Mouse (Mus musculus): ENCODE measurements around the gene Slc9a3r2. TPM values are rescaled to one million over a fixed set of nuclear protein-coding genes. Genes with fewer than 3 reads are reported as not detected.

Gene Slc9a3r2
- total RNA-seq, 1 experiment: 22.7 TPM

DNA sequence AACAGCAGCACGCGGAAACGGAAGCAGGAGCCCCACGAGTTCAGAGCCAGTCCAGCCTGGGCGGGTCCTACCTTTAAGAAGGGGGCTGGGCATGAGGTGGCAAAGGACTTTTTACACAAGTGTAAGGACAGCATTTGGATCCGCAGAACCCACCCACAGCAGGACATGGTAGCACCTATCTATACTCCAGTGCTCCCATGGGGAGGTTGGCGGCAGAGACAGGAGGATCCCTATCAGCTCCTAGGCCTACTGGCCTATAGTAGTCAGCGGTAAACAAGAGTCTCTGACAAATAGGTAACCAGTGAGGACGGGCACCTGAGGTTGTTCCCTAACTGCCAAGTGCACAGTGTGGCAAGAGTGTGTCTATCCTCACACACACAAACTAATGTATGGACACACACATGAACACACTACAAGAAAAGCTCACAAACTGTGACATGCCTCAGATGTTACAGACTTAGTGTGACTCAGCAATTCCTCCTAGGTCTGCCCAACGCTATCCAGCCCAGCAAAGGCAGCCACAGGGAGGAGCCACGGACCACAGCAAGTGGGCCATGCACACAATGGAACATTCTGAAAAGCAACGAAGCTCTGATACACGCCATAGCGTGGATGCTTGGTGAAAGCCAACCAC is 32.4 kb downstream of the Slc9a3r2 start:
- Histone ChIP-seq H3K4me1 (ENCODE audit: control insufficient read depth in 2 of 2, insufficient read depth in 2 of 2, low read length in 2 of 2, poor library complexity in 1 of 2) (peaks cover 4 to 9% of the 10 kb centered on the region in 2 experiments; a peak in 1 of 4 replicates), H3K27ac (ENCODE audit: insufficient read depth, low read depth, low read length, poor library complexity, severe bottlenecking) (peak overlapping the region; percentile 38; the same call in 1 of the 2 replicates), H3K9me3 (ENCODE audit: control insufficient read depth, insufficient read depth, low read depth, low read length) (no peaks in the 10 kb centered on the region), H3K9ac (ENCODE audit: insufficient read depth, low read depth, low read length, poor library complexity, severe bottlenecking) (peak overlapping the region; percentile 41; the same call in 1 of the 2 replicates), H3K4me3 (ENCODE audit: insufficient read depth in 1 of 2, low read depth in 1 of 2, low read length in 2 of 2, poor library complexity in 1 of 2, severe bottlenecking in 1 of 2) (no peak overlapping the region), H3K36me3 (ENCODE audit: control insufficient read depth, insufficient read depth, low read length, poor library complexity, severe bottlenecking) (peaks cover 62% of the 10 kb centered on the region)
- TF ChIP-seq CHD2 (IDR thresholded peaks at IDR 0.05; ENCODE audit: low read depth, low read length) (no peak), MAFK (IDR thresholded peaks at IDR 0.05; ENCODE audit: insufficient read depth, low read depth, low read length) (peak; percentile 78)
- DNase-seq (ENCODE audit: low read depth, low spot score): no peak
- in situ Hi-C loops (cut with MboI; ENCODE audit: low sequenced_read_pairs in 2 of 2, unreplicated experiment in 2 of 2): no loop called here

DNA sequence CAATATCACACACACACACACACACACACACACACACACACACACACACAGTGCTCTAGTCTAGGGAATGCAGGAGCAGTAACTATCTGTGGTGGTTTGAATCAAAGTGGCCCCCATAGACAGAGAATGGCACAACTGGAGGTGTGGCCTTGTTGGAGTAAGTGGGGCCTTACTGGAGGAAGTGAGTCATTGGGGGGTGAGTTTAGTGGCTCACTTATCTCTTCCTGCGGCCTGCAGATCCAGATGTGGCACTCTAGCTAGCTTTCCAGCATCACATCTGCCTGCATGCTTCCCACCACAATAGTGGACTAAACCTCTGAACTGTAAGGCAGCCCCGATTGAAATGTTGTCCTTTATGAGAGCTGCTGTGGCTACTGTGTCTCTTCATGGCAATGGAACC is 39.4 kb downstream of the Slc9a3r2 start:
- Histone ChIP-seq H3K36me3 (ENCODE audit: control insufficient read depth, insufficient read depth, low read length, poor library complexity, severe bottlenecking) (peaks cover 58% of the 10 kb centered on the region), H3K4me1 (ENCODE audit: control insufficient read depth in 2 of 2, insufficient read depth in 2 of 2, low read length in 2 of 2, poor library complexity in 1 of 2) (peaks cover 0 to 3% of the 10 kb centered on the region in 2 experiments; a peak in 1 of 4 replicates), H3K9ac (ENCODE audit: insufficient read depth, low read depth, low read length, poor library complexity, severe bottlenecking) (no peak overlapping the region), H3K4me3 (ENCODE audit: insufficient read depth in 1 of 2, low read depth in 1 of 2, low read length in 2 of 2, poor library complexity in 1 of 2, severe bottlenecking in 1 of 2) (no peak overlapping the region), H3K27ac (ENCODE audit: insufficient read depth, low read depth, low read length, poor library complexity, severe bottlenecking) (no peak overlapping the region), H3K9me3 (ENCODE audit: control insufficient read depth, insufficient read depth, low read depth, low read length) (no peaks in the 10 kb centered on the region)
- DNase-seq (ENCODE audit: low read depth, low spot score): no peak
- TF ChIP-seq HCFC1 (IDR thresholded peaks at IDR 0.05; ENCODE audit: borderline replicate concordance, insufficient read depth, low read length): no peak
- no peak for TF ChIP-seq ZNF384 (IDR thresholded peaks at IDR 0.05; ENCODE audit: low read depth, low read length)
- TF ChIP-seq CHD2 (IDR thresholded peaks at IDR 0.05; ENCODE audit: low read depth, low read length): no peak
- TF ChIP-seq MAFK (IDR thresholded peaks at IDR 0.05; ENCODE audit: insufficient read depth, low read depth, low read length): no peak
- no peak for TF ChIP-seq ZC3H11A (IDR thresholded peaks at IDR 0.05; ENCODE audit: borderline replicate concordance, low read depth, low read length)
- in situ Hi-C loops (cut with MboI; ENCODE audit: low sequenced_read_pairs in 2 of 2, unreplicated experiment in 2 of 2): no loop called here

DNA sequence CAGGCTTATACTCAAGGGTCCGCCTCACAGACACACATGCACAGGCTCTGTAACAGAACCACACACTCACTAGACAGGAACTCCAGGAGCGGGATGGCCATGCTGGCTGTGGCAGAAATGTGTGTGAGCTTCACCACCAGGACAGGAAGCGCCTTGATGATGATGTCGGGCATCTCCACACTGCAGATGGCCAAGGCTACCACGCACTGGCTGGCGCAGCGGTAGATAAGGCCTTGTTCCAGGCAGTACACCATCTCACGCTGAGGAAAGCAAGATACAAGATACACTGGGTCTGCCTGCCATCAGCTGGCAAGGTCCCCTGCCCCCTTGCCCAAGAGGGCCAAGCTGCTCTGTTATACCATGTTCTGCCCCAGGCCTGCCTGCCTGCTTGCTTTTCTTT is 41.3 kb downstream of the Slc9a3r2 start:
- peaks cover 51% of the 10 kb centered on the region for H3K36me3 ChIP-seq (ENCODE audit: control insufficient read depth, insufficient read depth, low read length, poor library complexity, severe bottlenecking)
- H3K9me3 ChIP-seq (ENCODE audit: control insufficient read depth, insufficient read depth, low read depth, low read length): no peaks in the 10 kb centered on the region
- H3K4me3 ChIP-seq (ENCODE audit: insufficient read depth in 1 of 2, low read depth in 1 of 2, low read length in 2 of 2, poor library complexity in 1 of 2, severe bottlenecking in 1 of 2): no peak overlapping the region
- H3K4me1 ChIP-seq (ENCODE audit: control insufficient read depth in 2 of 2, insufficient read depth in 2 of 2, low read length in 2 of 2, poor library complexity in 1 of 2): peaks cover 0 to 6% of the 10 kb centered on the region in 2 experiments; a peak in 2 of 4 replicates
- H3K27ac ChIP-seq (ENCODE audit: insufficient read depth, low read depth, low read length, poor library complexity, severe bottlenecking): no peak overlapping the region
- in situ Hi-C loops (cut with MboI; ENCODE audit: low sequenced_read_pairs in 2 of 2, unreplicated experiment in 2 of 2): no loop called here
- no peak for DNase-seq (ENCODE audit: low read depth, low spot score)
- H3K9ac ChIP-seq (ENCODE audit: insufficient read depth, low read depth, low read length, poor library complexity, severe bottlenecking): no peak overlapping the region
- no peak for TF ChIP-seq ZNF384 (IDR thresholded peaks at IDR 0.05; ENCODE audit: low read depth, low read length)
- no peak for TF ChIP-seq ZC3H11A (IDR thresholded peaks at IDR 0.05; ENCODE audit: borderline replicate concordance, low read depth, low read length)
- no peak for TF ChIP-seq HCFC1 (IDR thresholded peaks at IDR 0.05; ENCODE audit: borderline replicate concordance, insufficient read depth, low read length)
- no peak for TF ChIP-seq CHD2 (IDR thresholded peaks at IDR 0.05; ENCODE audit: low read depth, low read length)
- no peak for TF ChIP-seq MAFK (IDR thresholded peaks at IDR 0.05; ENCODE audit: insufficient read depth, low read depth, low read length)

DNA sequence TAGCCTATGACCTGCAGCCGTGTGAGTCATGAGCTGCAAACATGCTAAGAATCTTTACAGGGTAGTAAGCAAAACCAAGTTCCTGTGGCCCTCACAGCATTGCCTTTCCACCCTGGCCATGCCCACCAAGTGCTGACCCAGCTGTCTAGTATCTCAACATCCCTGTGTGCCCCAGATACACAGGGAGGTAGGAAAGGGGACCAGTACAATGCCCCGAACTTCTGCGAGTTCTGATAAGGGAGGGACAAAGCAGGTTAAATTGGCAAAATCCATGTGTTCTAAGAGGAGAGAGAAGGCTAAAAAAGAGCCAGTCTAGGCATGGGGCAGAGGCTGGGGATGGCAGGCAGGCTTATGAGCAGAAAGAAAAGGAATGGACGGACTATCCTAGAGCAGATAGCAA is 41.8 kb downstream of the Slc9a3r2 start:
- Histone ChIP-seq H3K9me3 (ENCODE audit: control insufficient read depth, insufficient read depth, low read depth, low read length) (no peaks in the 10 kb centered on the region), H3K9ac (ENCODE audit: insufficient read depth, low read depth, low read length, poor library complexity, severe bottlenecking) (no peak overlapping the region), H3K4me1 (ENCODE audit: control insufficient read depth in 2 of 2, insufficient read depth in 2 of 2, low read length in 2 of 2, poor library complexity in 1 of 2) (peaks cover 0 to 6% of the 10 kb centered on the region in 2 experiments; a peak in 2 of 4 replicates), H3K4me3 (ENCODE audit: insufficient read depth in 1 of 2, low read depth in 1 of 2, low read length in 2 of 2, poor library complexity in 1 of 2, severe bottlenecking in 1 of 2) (no peak overlapping the region), H3K36me3 (ENCODE audit: control insufficient read depth, insufficient read depth, low read length, poor library complexity, severe bottlenecking) (peaks cover 48% of the 10 kb centered on the region), H3K27ac (ENCODE audit: insufficient read depth, low read depth, low read length, poor library complexity, severe bottlenecking) (no peak overlapping the region)
- TF ChIP-seq HCFC1 (IDR thresholded peaks at IDR 0.05; ENCODE audit: borderline replicate concordance, insufficient read depth, low read length): no peak
- TF ChIP-seq CHD2 (IDR thresholded peaks at IDR 0.05; ENCODE audit: low read depth, low read length): no peak
- TF ChIP-seq MAFK (IDR thresholded peaks at IDR 0.05; ENCODE audit: insufficient read depth, low read depth, low read length): no peak
- no peak for TF ChIP-seq ZC3H11A (IDR thresholded peaks at IDR 0.05; ENCODE audit: borderline replicate concordance, low read depth, low read length)
- TF ChIP-seq ZNF384 (IDR thresholded peaks at IDR 0.05; ENCODE audit: low read depth, low read length): no peak
- in situ Hi-C loops (cut with MboI; ENCODE audit: low sequenced_read_pairs in 2 of 2, unreplicated experiment in 2 of 2): no loop called here
- DNase-seq (ENCODE audit: low read depth, low spot score): no peak

All from ES-E14 (cell line).